Mouse (Mus musculus): Measurements from ENCODE around the gene Cacna2d2. TPM values are rescaled to one million over a fixed set of nuclear protein-coding genes. Genes with fewer than 3 reads are reported as not detected.

The Cacna2d2 gene
- total and polyA plus RNA-seq, 3 experiments: 0.67 TPM; not detected in 2

DNA sequence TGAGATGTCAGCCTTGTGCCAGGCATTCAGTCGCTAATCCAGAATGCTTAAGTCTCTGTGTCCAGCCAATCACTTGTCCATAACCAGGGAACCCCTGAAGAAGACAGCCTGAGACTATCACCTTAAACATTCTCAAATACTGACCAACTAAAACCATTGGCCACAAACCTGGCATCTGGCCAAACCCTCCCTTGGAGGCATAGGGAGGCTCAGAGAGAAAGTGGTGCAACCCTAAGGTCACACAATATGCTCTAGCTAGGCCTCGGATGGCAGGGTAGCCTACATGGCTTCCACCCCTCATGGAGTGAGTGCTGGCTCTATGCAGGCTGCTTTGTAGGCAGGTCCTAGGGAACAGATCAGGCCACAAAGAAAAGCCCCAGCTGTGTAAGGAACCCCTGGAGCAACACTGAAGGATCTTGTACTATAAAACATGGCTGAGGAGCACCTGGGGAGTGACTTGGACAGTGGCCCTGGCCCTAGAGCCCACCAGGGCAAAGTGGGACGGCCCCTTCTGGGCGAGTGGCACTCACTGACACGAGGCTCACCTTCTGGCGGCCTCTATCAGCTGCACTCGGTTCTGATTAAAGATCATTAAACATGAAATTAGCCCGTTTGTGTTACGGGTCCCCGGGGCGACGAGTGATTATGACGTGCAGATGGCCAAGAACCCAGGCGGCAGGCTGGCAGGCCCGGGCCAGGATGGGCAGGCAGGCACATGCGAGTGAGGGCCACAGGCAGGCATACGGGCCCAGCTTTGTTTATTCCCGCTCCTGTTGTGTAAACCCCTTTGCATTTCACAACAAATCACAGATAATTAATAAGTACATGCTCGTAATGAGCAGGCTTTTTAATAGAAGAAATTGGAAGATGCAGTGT, 105.5 kb downstream of the Cacna2d2 start:
- Histone ChIP-seq H3K9ac (ENCODE audit: control insufficient read depth, low read depth, low read length, poor library complexity, severe bottlenecking) (no peak overlapping the region), H3K4me1 (ENCODE audit: control insufficient read depth in 1 of 2, insufficient read depth in 2 of 2, low read length in 2 of 2) (no peaks in the 10 kb centered on the region)

DNA sequence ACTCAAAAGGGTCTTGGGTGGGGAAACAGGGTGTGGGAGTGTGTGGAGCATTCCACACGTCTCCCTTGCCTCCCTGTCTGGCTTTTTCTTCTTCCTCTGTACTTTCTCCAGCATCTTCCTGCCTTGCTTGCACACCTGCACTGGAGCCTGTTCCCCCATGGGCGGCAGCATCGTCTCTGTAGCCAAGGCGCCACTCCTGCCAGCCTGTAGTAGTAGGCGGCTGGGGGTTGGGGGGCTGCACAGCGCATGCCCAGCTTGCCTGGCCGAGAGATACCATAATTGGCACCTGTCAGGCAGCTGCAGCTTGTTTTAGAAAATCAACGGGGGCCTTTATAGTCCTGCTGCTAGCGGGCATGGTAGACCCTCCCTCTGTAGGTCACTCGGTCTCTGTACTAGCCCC, 108.9 kb downstream of the Cacna2d2 start:
- Histone ChIP-seq H3K9ac (ENCODE audit: control insufficient read depth, low read depth, low read length, poor library complexity, severe bottlenecking) (no peak overlapping the region), H3K79me2 (ENCODE audit: control insufficient read depth, insufficient read depth, low read length, poor library complexity) (no peaks in the 10 kb centered on the region), H3K4me1 (ENCODE audit: control insufficient read depth in 1 of 2, insufficient read depth in 2 of 2, low read length in 2 of 2) (no peaks in the 10 kb centered on the region), H3K4me3 (ENCODE audit: control insufficient read depth in 1 of 2, insufficient read depth in 1 of 2, low read depth in 2 of 2, low read length in 2 of 2) (no peak overlapping the region), H3K27ac (ENCODE audit: control insufficient read depth, low read depth, low read length) (no peak overlapping the region), H3K36me3 (ENCODE audit: control insufficient read depth in 1 of 2, insufficient read depth in 2 of 2, low read length in 2 of 2) (no peaks in the 10 kb centered on the region), H3K9me3 (replicated peaks; ENCODE audit: insufficient read depth, low read length) (no peaks in the 10 kb centered on the region), H3K27me3 (ENCODE audit: control insufficient read depth in 1 of 2, insufficient read depth in 2 of 2, low read length in 2 of 2) (peaks cover 10 to 14% of the 10 kb centered on the region in 2 experiments)
- DNase-seq (ENCODE audit: low read depth, low spot score): no peak
- no peak for TF ChIP-seq NELFE (IDR thresholded peaks at IDR 0.05; ENCODE audit: low read depth, low read length)
- no peak for TF ChIP-seq SIN3A (IDR thresholded peaks at IDR 0.05; ENCODE audit: low read length)
- no peak for TF ChIP-seq GABPA (IDR thresholded peaks at IDR 0.05; ENCODE audit: low read depth, low read length)
- TF ChIP-seq BHLHE40 (IDR thresholded peaks at IDR 0.05; ENCODE audit: borderline replicate concordance, low read depth, low read length): no peak
- no peak for TF ChIP-seq POLR2A (IDR thresholded peaks at IDR 0.05; ENCODE audit: control insufficient read depth in 1 of 2, insufficient read depth in 1 of 2, low read depth in 1 of 2, low read length in 2 of 2, poor library complexity in 1 of 2)
- no peak for TF ChIP-seq EP300 (IDR thresholded peaks at IDR 0.05; ENCODE audit: low read depth in 1 of 2, low read length in 2 of 2)
- no peak for TF ChIP-seq TCF12 (IDR thresholded peaks at IDR 0.05; ENCODE audit: low read depth, low read length)
- TF ChIP-seq POLR2AphosphoS5 (IDR thresholded peaks at IDR 0.05; ENCODE audit: borderline replicate concordance, low read depth, low read length): no peak
- no peak for TF ChIP-seq TBP (IDR thresholded peaks at IDR 0.05; ENCODE audit: low read depth, low read length)
- no peak for TF ChIP-seq CHD1 (IDR thresholded peaks at IDR 0.05; ENCODE audit: low read depth, low read length)
- no peak for TF ChIP-seq RAD21 (IDR thresholded peaks at IDR 0.05; ENCODE audit: low read depth, low read length)
- no peak for TF ChIP-seq ZNF384 (IDR thresholded peaks at IDR 0.05; ENCODE audit: low read depth, low read length)
- TF ChIP-seq HCFC1 (IDR thresholded peaks at IDR 0.05; ENCODE audit: low read depth, low read length): no peak
- TF ChIP-seq MXI1 (IDR thresholded peaks at IDR 0.05; ENCODE audit: low read depth, low read length): no peak
- TF ChIP-seq MAZ (IDR thresholded peaks at IDR 0.05; ENCODE audit: low read depth, low read length): no peak
- no peak for TF ChIP-seq GATA1 (IDR thresholded peaks at IDR 0.05; ENCODE audit: low read depth, low read length)
- TF ChIP-seq MAFK (IDR thresholded peaks at IDR 0.05; ENCODE audit: borderline replicate concordance, low read depth, low read length): no peak
- TF ChIP-seq KAT2A (conservative IDR thresholded peaks at IDR 0.05; ENCODE audit: low read depth, low read length): no peak
- TF ChIP-seq MYC (IDR thresholded peaks at IDR 0.05; ENCODE audit: low read depth, low read length): no peak
- TF ChIP-seq MEF2A (IDR thresholded peaks at IDR 0.05; ENCODE audit: extremely low read depth, insufficient replicate concordance, low read depth, low read length, poor library complexity, severe bottlenecking): no peak

More for the DNA sequence above, 105.5 kb downstream of the Cacna2d2 start:
- TF ChIP-seq RCOR1 (IDR thresholded peaks at IDR 0.05; ENCODE audit: low read depth, low read length) (no peak), ZC3H11A (IDR thresholded peaks at IDR 0.05; ENCODE audit: low read depth, low read length) (no peak), ZKSCAN1 (IDR thresholded peaks at IDR 0.05; ENCODE audit: low read depth, low read length) (no peak), POLR2AphosphoS5 (IDR thresholded peaks at IDR 0.05; ENCODE audit: borderline replicate concordance, low read depth, low read length) (no peak)
- no peak for DNase-seq (ENCODE audit: low read depth, low spot score)
- H3K79me2 ChIP-seq (ENCODE audit: control insufficient read depth, insufficient read depth, low read length, poor library complexity): no peaks in the 10 kb centered on the region
- no peak overlapping the region for H3K4me3 ChIP-seq (ENCODE audit: control insufficient read depth in 1 of 2, insufficient read depth in 1 of 2, low read depth in 2 of 2, low read length in 2 of 2)
- H3K36me3 ChIP-seq (ENCODE audit: control insufficient read depth in 1 of 2, insufficient read depth in 2 of 2, low read length in 2 of 2): no peaks in the 10 kb centered on the region
- H3K27ac ChIP-seq (ENCODE audit: control insufficient read depth, low read depth, low read length): no peak overlapping the region
- no peaks in the 10 kb centered on the region for H3K9me3 ChIP-seq (replicated peaks; ENCODE audit: insufficient read depth, low read length)
- peaks cover 14 to 22% of the 10 kb centered on the region in 2 experiments for H3K27me3 ChIP-seq (ENCODE audit: control insufficient read depth in 1 of 2, insufficient read depth in 2 of 2, low read length in 2 of 2)
